In genomic region chr15:83447791-83448544, GRCm38 (mm10) we compare ENCODE assay signal across 8 mouse cellular contexts. TPM values are rescaled to one million over a fixed set of nuclear protein-coding genes. Genes with fewer than 3 reads are reported as not detected.
DNase-seq lines count a peak whose midpoint lies in the region; ATAC-seq and TF ChIP-seq lines count a peak whose summit lies in the region.

No protein-coding gene starts in this region.

- TF ChIP-seq EP300 in liver, embryonic 14.5 days (IDR thresholded peaks at IDR 0.05; ENCODE audit: low read depth), result no peak

- no peak overlapping the region for H3K27ac ChIP-seq in forebrain, embryonic 14.5 days (ENCODE audit: low read depth, low read length)
- H3K27ac ChIP-seq in forebrain, embryonic 11.5 days (ENCODE audit: low read depth, low read length), result no peak overlapping the region
- no peak overlapping the region; the same call in 1 of the 2 replicates for H3K27ac ChIP-seq in liver, embryonic 14.5 days

- no peaks in the 10 kb centered on the region for H3K9me3 ChIP-seq in forebrain, embryonic 14.5 days (replicated peaks; ENCODE audit: control insufficient read depth, low read length)
- H3K9me3 ChIP-seq in forebrain, embryonic 11.5 days (ENCODE audit: control insufficient read depth, low read length), result no peaks in the 10 kb centered on the region
- no peaks in the 10 kb centered on the region for H3K9me3 ChIP-seq in liver, embryonic 14.5 days (ENCODE audit: control insufficient read depth, low read length)

- H3K4me2 ChIP-seq in forebrain, embryonic 14.5 days (ENCODE audit: low read length), result no peak overlapping the region
- no peak overlapping the region for H3K4me2 ChIP-seq in forebrain, embryonic 11.5 days (ENCODE audit: low read depth, low read length, severe bottlenecking)
- H3K4me2 ChIP-seq in liver, embryonic 14.5 days (ENCODE audit: low read depth), result peak overlapping the region; percentile 11; the same call in 1 of the 2 replicates

- peak; percentile 52 for DNase-seq in forebrain, embryonic 14.5 days (ENCODE audit: low spot score)
- no peak for DNase-seq in forebrain, embryonic 11.5 days (ENCODE audit: low spot score)
- peak; percentile 38 for DNase-seq in urinary bladder, postnatal 14 days (ENCODE audit: low spot score)
- no peak for DNase-seq in urinary bladder, postnatal 4 days (ENCODE audit: low spot score in 2 of 2)
- no peak for DNase-seq in liver, embryonic 14.5 days (ENCODE audit: low read depth in 3 of 3, low spot score in 3 of 3)
- DNase-seq in thymus, postnatal 25 days, result no peak
- no peak for DNase-seq in adrenal gland, postnatal 10 days
- DNase-seq in urinary bladder, postnatal 10 days (ENCODE audit: low spot score), result no peak

- no peaks in the 10 kb centered on the region for H3K36me3 ChIP-seq in forebrain, embryonic 14.5 days (ENCODE audit: control insufficient read depth, insufficient read depth, low read length)
- H3K36me3 ChIP-seq in forebrain, embryonic 11.5 days (ENCODE audit: control insufficient read depth, insufficient read depth, low read length), result no peaks in the 10 kb centered on the region
- H3K36me3 ChIP-seq in liver, embryonic 14.5 days (replicated peaks; ENCODE audit: control insufficient read depth, insufficient read depth, low read depth), result no peaks in the 10 kb centered on the region

- 0 out of 2 replicates have a peak, but pooled peaks cover 2% of the 10 kb centered on the region for H3K4me1 ChIP-seq in forebrain, embryonic 14.5 days (ENCODE audit: control insufficient read depth, insufficient read depth, low read length)
- no peaks in the 10 kb centered on the region for H3K4me1 ChIP-seq in forebrain, embryonic 11.5 days (replicated peaks; ENCODE audit: control insufficient read depth, insufficient read depth, low read length)
- peaks cover 6 to 72% of the 10 kb centered on the region in 2 experiments; a peak in 3 of 4 replicates for H3K4me1 ChIP-seq in liver, embryonic 14.5 days (replicated peaks; ENCODE audit: control insufficient read depth in 2 of 2, insufficient read depth in 2 of 2, low read length in 1 of 2)

- no peak for TF ChIP-seq CTCF in liver, embryonic 14.5 days (IDR thresholded peaks at IDR 0.05; ENCODE audit: low read depth)

- no peaks in the 10 kb centered on the region for H3K27me3 ChIP-seq in forebrain, embryonic 14.5 days (replicated peaks; ENCODE audit: control insufficient read depth, insufficient read depth, low read length)
- no peaks in the 10 kb centered on the region for H3K27me3 ChIP-seq in forebrain, embryonic 11.5 days (ENCODE audit: control insufficient read depth, insufficient read depth, low read length)
- no peaks in the 10 kb centered on the region for H3K27me3 ChIP-seq in liver, embryonic 14.5 days (ENCODE audit: control insufficient read depth, insufficient read depth, low read length)

- no peak for ATAC-seq in forebrain, embryonic 14.5 days
- no peak for ATAC-seq in forebrain, embryonic 11.5 days (replicated peaks; ENCODE audit: low FRiP score)
- ATAC-seq in liver, embryonic 14.5 days (ENCODE audit: insufficient read depth), result no peak

- WGBS in forebrain, embryonic 14.5 days, result 67% methylated on average over 10 of the region's 10 CpGs
- 77% methylated on average over 10 of the region's 10 CpGs for WGBS in forebrain, embryonic 11.5 days
- 67% methylated on average over 10 of the region's 10 CpGs for WGBS in liver, embryonic 14.5 days (ENCODE audit: insufficient replicate concordance)

- no peak overlapping the region for H3K4me3 ChIP-seq in forebrain, embryonic 14.5 days (ENCODE audit: low read depth, low read length)
- H3K4me3 ChIP-seq in forebrain, embryonic 11.5 days (ENCODE audit: low read depth, low read length), result no peak overlapping the region
- no peak overlapping the region for H3K4me3 ChIP-seq in liver, embryonic 14.5 days (ENCODE audit: insufficient read depth in 1 of 2, low read depth in 2 of 2, low read length in 2 of 2)

- H3K9ac ChIP-seq in forebrain, embryonic 14.5 days (ENCODE audit: low read length), result no peak overlapping the region
- H3K9ac ChIP-seq in forebrain, embryonic 11.5 days (ENCODE audit: low read length), result no peak overlapping the region
- no peak overlapping the region for H3K9ac ChIP-seq in liver, embryonic 14.5 days (replicated peaks)

RNA-seq across cellular contexts. Expression of gene Pacsin2, which starts 16.4 kb away (rescaled TPM):
- 11.0 and 14.9 TPM in 2 replicates for polyA plus RNA-seq in forebrain, embryonic 14.5 days (2014; fragmentation: Nextera tagmentation; extraction: Ambion mirVana)
- polyA plus RNA-seq in forebrain, embryonic 11.5 days (2014; fragmentation: Nextera tagmentation; extraction: Ambion mirVana), result 48.2 and 50.5 TPM in 2 replicates
- polyA plus RNA-seq in liver, embryonic 14.5 days (2012; rRNA removed), result 30.1 and 39.7 TPM in 2 replicates
- polyA plus RNA-seq in liver, embryonic 14.5 days (2014; fragmentation: Nextera tagmentation; extraction: Ambion mirVana), result 32.8 and 37.6 TPM in 2 replicates
- 10 to 100 TPM; 69.9 to 76.3 TPM for total RNA-seq in adrenal gland, postnatal 10 days (2021)

Comparison
In these comparisons a context has a peak if more than half of its experiments do, and no peak if none do; other contexts are left out.
1. DNase-seq: peak in forebrain, embryonic 14.5 days (single experiment) and urinary bladder, postnatal 14 days (single experiment); none in forebrain, embryonic 11.5 days (single experiment), urinary bladder, postnatal 4 days (0 of 2), liver, embryonic 14.5 days (0 of 3), thymus, postnatal 25 days (single experiment), adrenal gland, postnatal 10 days (single experiment) and urinary bladder, postnatal 10 days (single experiment).